Mouse (Mus musculus) liver, postnatal 0 days (tissue): ENCODE results near the gene Zbtb32. TPM values are rescaled to one million over a fixed set of nuclear protein-coding genes. Genes with fewer than 3 reads are reported as not detected.

Experiments used
- ATAC-seq: fragments of 200-750 bp; cut with Nextera tagmentation; 2 replicates; pipeline ENCODE4 v1.8.0; 2017; ENCODE audit warnings: mild to moderate bottlenecking, moderate library complexity
- DNase-seq: peaks from one replicate; pipeline ENCODE4 v3.0.0-alpha.2; 2016
- H3K27ac ChIP-seq: fragments of 300-500 bp; sonication (generic); 2 replicates; pipeline ENCODE4 v1.5.1; 2014; ENCODE audit warnings: antibody characterized with exemption, moderate library complexity, mild to moderate bottlenecking, low read depth
- H3K27me3 ChIP-seq: fragments of 300-500 bp; sonication (generic); 2 replicates; pipeline ENCODE4 v1.6.1; 2014; ENCODE audit warnings: low read length, control low read depth, mixed read lengths; ENCODE audit not compliant: insufficient read depth
- H3K36me3 ChIP-seq: fragments of 300-500 bp; sonication (generic); replicated peaks from 2 replicates; pipeline ENCODE4 v1.6.1; 2014; ENCODE audit warnings: mild to moderate bottlenecking, control low read depth, low read length, moderate library complexity, mixed read lengths; ENCODE audit not compliant: insufficient read depth
- H3K4me1 ChIP-seq: fragments of 300-500 bp; sonication (generic); 2 replicates; pipeline ENCODE4 v1.6.1; 2014; ENCODE audit warnings: antibody characterized with exemption, mild to moderate bottlenecking, control low read depth; ENCODE audit not compliant: insufficient read depth
- H3K4me2 ChIP-seq: fragments of 300-500 bp; sonication (generic); 2 replicates; pipeline ENCODE4 v1.6.1; 2014; ENCODE audit warnings: low read depth, mild to moderate bottlenecking, low read length, moderate library complexity, mixed read lengths
- H3K4me3 ChIP-seq: fragments of 300-500 bp; sonication (generic); 2 replicates; pipeline ENCODE4 v1.5.1; 2014; ENCODE audit warnings: low read depth, low read length
- H3K9ac ChIP-seq: fragments of 300-500 bp; sonication (generic); replicated peaks from 2 replicates; pipeline ENCODE4 v1.6.1; 2014; ENCODE audit warnings: mild to moderate bottlenecking, moderate library complexity
- H3K9me3 ChIP-seq: fragments of 300-500 bp; sonication (generic); 2 replicates; pipeline ENCODE4 v1.6.1; 2016; ENCODE audit warnings: mild to moderate bottlenecking, control low read depth, low read length, mixed read lengths
- CTCF ChIP-seq: sonication (generic); IDR thresholded peaks from 2 replicates; pipeline ENCODE4 v1.5.1; 2016; ENCODE audit warnings: antibody characterized with exemption, low read depth
- EP300 ChIP-seq: IDR thresholded peaks from 2 replicates; pipeline ENCODE4 v1.6.1; 2016; ENCODE audit warnings: antibody characterized with exemption, low read depth, mild to moderate bottlenecking
- WGBS: fragments of 180-500 bp; shearing (Covaris S2); extraction: QIAGEN DNeasy Blood & Tissue Kit; methylation state at CpG from one replicate; pipeline ENCODE4 v1.1.7; 2014; ENCODE audit not compliant: insufficient replicate concordance; 5-methylcytosine and 5-hydroxymethylcytosine counted together
- polyA plus RNA-seq: library from polyadenylated mRNA; unstranded; fragments of >200 nt; fragmentation: Nextera tagmentation; extraction: Ambion mirVana; gene quantifications from 2 replicates; pipeline ENCODE4 v1.2.1, GENCODE M21; 2015

Gene Zbtb32
- polyA plus RNA-seq, 1 experiment from 2014 or later = 1.2 TPM

GRCm38 (mm10) chr7:30629013-30629412, 30.3 kb upstream of the Zbtb32 start:
- Histone ChIP-seq H3K27me3 (peaks cover 23% of the 10 kb centered on the region), H3K9me3 (no peaks in the 10 kb centered on the region), H3K36me3 (no peaks in the 10 kb centered on the region; the same call in 1 of the 2 replicates), H3K4me2 (no peak overlapping the region), H3K27ac (no peak overlapping the region), H3K9ac (no peak overlapping the region), H3K4me1 (peaks cover 11% of the 10 kb centered on the region; the same call in 1 of the 2 replicates), H3K4me3 (no peak overlapping the region)
- ATAC-seq = no peak
- TF ChIP-seq CTCF (no peak), EP300 (no peak)
- DNase-seq = no peak

- no peak for ATAC-seq
- TF ChIP-seq CTCF = no peak
- TF ChIP-seq EP300 = no peak
Measured at GRCm38 (mm10) chr7:30626647-30627046, 27.9 kb upstream of the Zbtb32 start.

GRCm38 (mm10) chr7:30625530-30626384, 27.0 kb upstream of the Zbtb32 start, which contains the start of gene Cox6b1:
Gene Cox6b1 (minus strand): TSS chr7:30626151.
- TF ChIP-seq CTCF (no peak), EP300 (no peak)
- Histone ChIP-seq H3K4me1 (peaks cover 15% of the 10 kb centered on the region; the same call in 1 of the 2 replicates), H3K27ac (peak within 1 kb of the TSS; percentile 82), H3K9ac (peak within 1 kb of the TSS; percentile 81), H3K4me2 (peak within 1 kb of the TSS; percentile 81), H3K27me3 (0 out of 2 replicates have a peak, but pooled peaks cover 5% of the 10 kb centered on the region), H3K36me3 (peaks cover 25% of the 10 kb centered on the region), H3K9me3 (no peaks in the 10 kb centered on the region), H3K4me3 (peak within 1 kb of the TSS; percentile 79)
- peak; percentile 94 for ATAC-seq
- DNase-seq = peak; percentile 93
- WGBS = 1% methylated on average over 44 of the region's 44 CpGs

More at GRCm38 (mm10) chr7:30626647-30627046, 27.9 kb upstream of the Zbtb32 start:
- Histone ChIP-seq H3K27ac (no peak overlapping the region), H3K9me3 (no peaks in the 10 kb centered on the region), H3K4me1 (peaks cover 11% of the 10 kb centered on the region; the same call in 1 of the 2 replicates), H3K27me3 (0 out of 2 replicates have a peak, but pooled peaks cover 9% of the 10 kb centered on the region), H3K4me2 (peak overlapping the region; percentile 69; the same call in 1 of the 2 replicates), H3K4me3 (no peak overlapping the region), H3K36me3 (peaks cover 22% of the 10 kb centered on the region), H3K9ac (no peak overlapping the region)
- WGBS = 80% methylated on average over 5 of the region's 5 CpGs
- no peak for DNase-seq

- no peak for TF ChIP-seq EP300
- peak; percentile 68 for TF ChIP-seq CTCF
- DNase-seq (peak; percentile 57), ATAC-seq (no peak)
- H3K4me1 ChIP-seq = peaks cover 6% of the 10 kb centered on the region; the same call in 1 of the 2 replicates
- H3K9ac ChIP-seq = no peak overlapping the region
- no peaks in the 10 kb centered on the region for H3K9me3 ChIP-seq
- peaks cover 55% of the 10 kb centered on the region for H3K36me3 ChIP-seq
- H3K4me3 ChIP-seq = no peak overlapping the region
- H3K27me3 ChIP-seq = no peaks in the 10 kb centered on the region
- H3K4me2 ChIP-seq = no peak overlapping the region
- H3K27ac ChIP-seq = no peak overlapping the region
- WGBS = 78% methylated on average over 3 of the region's 3 CpGs
Measured at GRCm38 (mm10) chr7:30619202-30619601, 20.5 kb upstream of the Zbtb32 start.

- Histone ChIP-seq H3K27me3 (no peaks in the 10 kb centered on the region), H3K9me3 (no peaks in the 10 kb centered on the region), H3K4me1 (peaks cover 6% of the 10 kb centered on the region; the same call in 1 of the 2 replicates), H3K4me3 (no peak overlapping the region), H3K27ac (no peak overlapping the region), H3K9ac (no peak overlapping the region), H3K4me2 (no peak overlapping the region), H3K36me3 (peaks cover 52% of the 10 kb centered on the region)
- DNase-seq (peak; percentile 12), ATAC-seq (no peak)
- WGBS = 91% methylated on average over 9 of the region's 9 CpGs
- TF ChIP-seq CTCF = no peak
- no peak for TF ChIP-seq EP300
Measured at GRCm38 (mm10) chr7:30618658-30619057, 19.9 kb upstream of the Zbtb32 start.

- Histone ChIP-seq H3K4me3 (no peak overlapping the region), H3K27me3 (no peaks in the 10 kb centered on the region), H3K36me3 (peaks cover 30% of the 10 kb centered on the region), H3K9me3 (no peaks in the 10 kb centered on the region), H3K27ac (no peak overlapping the region), H3K9ac (no peak overlapping the region), H3K4me1 (0 out of 2 replicates have a peak, but pooled peaks cover 2% of the 10 kb centered on the region), H3K4me2 (no peak overlapping the region)
- DNase-seq (peak; percentile 27), ATAC-seq (0 out of 2 replicates have a peak, but pooled peaks have one; percentile 19)
- TF ChIP-seq CTCF = no peak
- TF ChIP-seq EP300 = no peak
- WGBS = 58% methylated on average over 5 of the region's 5 CpGs
Measured at GRCm38 (mm10) chr7:30615049-30615760, 16.5 kb upstream of the Zbtb32 start.
